Mouse (Mus musculus): ENCODE data around the gene Atxn7l2.

Gene Atxn7l2

GRCm38 (mm10) chr3:108180514-108180913, 30.2 kb downstream of the Atxn7l2 start:
- DNase-seq (ENCODE audit: low read depth, low spot score): no peak

DNA sequence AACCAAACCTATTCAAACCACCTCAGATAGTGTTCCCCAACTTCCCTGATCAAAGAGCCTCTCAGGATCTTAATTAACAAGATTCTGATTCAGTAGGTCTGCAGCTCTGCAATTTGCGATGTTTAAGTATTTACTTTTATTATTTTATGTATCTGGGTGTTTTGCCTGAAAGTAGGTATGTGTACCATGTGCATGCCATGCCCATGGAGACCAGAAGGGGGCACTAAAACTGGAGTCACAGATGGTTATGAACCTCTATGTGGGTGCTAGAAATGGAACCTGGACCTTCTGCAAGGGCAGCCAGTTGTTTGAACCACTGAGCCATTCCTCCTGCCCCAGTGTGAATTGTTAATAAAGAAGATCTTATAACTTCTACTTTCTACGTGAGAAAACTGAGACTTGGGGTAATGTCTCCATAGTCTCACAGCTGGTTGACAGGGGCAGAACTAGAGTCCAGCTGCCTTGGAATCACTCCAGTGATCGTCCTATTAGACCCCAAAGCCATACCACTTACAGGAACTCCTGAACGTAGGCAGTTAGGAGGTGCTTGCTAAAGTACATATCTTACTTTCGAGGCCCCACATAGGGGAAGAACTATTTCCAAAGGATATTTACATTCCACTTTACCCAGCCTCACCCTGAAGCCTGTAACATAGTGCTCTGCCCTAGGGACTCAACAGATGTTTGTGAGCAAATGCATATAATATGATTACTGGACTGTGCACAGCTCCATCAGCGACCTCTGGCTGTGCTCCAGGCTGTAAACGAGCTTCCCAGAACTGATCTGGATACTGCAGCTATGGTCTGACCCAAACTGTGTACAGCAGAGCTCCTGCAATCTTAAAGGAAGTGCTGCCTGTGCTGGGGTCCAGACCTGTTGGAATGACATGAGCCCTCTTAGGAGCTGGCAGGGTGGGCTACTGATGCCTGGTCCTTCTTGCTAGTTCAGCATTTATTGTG, 31.7 kb downstream of the Atxn7l2 start:
- no peak for DNase-seq (ENCODE audit: low read depth, low spot score)

DNA sequence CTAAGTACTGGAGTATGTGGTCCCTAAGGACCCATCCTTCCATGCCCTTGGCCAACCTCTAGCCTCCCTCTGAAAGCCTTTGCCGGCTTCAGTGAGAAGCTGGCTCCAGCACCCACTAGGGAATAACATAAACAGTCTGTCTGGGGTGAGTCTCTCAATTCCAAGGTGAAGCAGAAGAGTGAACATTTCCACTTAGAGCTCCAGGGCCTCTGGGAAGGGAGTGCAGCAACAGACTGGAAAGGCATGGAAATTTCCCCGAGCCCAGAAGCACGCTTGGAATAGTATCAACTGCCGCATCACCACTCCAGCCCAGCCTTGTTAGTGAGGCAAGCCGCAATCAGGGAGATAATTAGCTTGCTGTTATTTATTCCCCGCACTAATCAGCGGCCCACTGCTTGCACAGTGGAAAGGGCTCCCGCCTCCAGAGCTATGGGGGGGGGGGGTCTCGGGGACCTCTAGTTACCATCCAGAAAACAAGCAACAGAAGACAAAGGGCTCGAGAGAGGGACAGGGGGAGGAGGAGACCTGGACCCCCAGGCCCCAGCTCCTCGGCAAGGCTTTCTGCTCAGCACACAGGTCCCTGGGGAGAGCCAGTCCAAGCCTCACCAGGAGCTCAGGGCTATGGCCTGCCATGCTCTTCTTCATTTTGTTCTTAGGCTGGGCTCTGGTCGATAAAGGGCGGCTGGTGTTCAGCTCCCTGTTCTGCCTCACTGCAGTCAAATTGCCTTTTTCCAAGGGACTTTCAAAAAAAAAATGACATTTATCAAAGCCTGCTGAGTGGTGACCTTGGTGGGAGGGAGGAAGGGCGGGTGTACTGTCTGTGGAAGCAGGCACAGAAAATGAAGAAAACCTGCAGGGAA, 35.8 kb downstream of the Atxn7l2 start:
- no peak for DNase-seq (ENCODE audit: low read depth, low spot score)

DNA sequence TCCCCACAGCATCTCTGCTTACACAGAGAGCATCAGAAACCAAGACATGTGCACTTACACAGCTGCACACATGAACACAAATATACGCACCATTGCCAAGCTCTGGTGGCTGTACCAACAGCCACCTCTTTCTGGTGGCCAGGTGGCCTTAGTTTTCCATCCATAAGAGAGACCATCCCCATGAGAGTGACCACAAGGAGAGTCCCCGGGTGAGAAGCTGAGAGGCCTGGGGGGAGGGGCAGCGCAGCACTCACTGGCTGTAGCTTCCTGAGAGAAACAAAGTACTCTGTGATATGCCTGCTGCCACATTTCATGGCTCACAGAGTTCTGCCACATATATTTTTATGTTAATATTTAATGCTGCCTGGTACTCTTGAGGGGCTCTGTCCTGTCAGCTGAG, 41.5 kb downstream of the Atxn7l2 start:
- DNase-seq (ENCODE audit: low read depth, low spot score): no peak

GRCm38 (mm10) chr3:108167499-108167898, 43.2 kb downstream of the Atxn7l2 start:
- DNase-seq (ENCODE audit: low read depth, low spot score): no peak

DNA sequence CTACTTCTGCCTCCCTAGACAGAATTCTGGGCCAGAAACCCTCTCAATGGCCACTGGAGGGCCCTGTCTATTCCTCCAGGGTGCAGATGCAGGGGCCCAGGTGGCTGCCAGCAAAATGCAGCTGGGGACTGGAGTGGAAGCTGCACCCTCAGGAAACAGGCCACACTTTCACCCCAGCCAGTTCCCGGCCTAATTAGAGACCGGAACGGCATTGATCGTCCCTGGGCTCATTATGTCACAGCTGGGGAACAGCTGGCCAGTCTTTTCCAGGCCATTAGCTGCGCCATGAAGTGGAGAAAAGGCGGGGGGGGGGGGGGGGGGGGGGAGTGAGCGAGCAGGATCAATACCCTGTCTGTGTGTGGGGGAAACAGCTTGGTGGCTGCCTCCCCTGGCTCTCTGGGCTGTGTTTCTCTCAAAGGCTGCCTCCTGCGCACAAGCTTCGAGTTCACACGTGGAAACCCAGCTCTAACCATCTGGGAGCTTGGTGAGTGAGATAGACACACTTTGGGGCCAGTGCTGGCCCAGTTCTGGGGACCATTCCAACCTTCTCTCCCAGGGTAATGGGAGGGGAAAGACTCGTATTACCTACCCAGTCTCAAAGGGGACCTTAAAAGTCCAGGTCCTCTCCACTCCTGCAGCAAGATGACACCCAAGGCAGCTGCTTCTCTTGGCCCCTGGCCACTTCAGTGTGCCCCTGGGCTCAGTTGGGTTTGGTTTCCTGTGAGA, 44.1 kb downstream of the Atxn7l2 start:
- DNase-seq (ENCODE audit: low read depth, low spot score): peak; percentile 82

DNA sequence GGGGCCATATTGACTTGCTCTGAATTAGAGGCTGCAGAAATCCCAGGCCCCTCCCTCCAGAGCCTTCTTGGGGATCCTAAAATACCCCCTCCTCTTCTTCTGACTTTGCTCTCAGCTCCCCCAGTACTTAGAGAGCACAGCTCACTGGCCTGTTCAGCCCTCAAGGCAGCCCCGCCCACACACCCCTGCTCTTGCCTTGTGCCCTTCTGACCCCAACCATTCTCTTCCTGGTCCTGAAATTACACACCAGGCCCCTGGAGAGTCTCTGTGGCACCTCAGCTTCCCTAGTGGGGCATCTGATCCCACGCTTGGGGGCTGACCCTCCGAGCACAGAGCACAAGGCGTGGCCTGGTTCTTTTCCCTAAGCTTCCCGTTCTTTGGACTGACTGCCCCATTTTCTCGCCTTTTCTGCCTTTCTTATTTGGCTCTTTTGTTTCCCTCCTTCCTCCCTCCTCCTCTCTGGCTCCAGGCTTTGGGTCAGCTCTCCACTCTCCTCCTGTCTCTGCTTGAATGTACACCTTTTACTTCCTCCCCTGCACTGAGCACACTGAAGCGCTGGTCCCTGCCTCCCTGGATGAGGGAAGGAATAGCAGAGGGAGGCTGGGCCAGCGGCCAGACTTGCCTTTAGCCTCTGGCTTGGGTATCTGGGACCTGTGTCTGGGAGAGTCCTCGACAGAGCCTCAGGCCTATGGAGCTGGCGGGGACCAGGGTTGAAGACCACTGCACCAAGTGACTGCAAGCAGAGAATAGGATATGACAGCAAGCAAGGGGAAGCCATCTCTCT, 45.0 kb downstream of the Atxn7l2 start:
- no peak for DNase-seq (ENCODE audit: low read depth, low spot score)

DNA sequence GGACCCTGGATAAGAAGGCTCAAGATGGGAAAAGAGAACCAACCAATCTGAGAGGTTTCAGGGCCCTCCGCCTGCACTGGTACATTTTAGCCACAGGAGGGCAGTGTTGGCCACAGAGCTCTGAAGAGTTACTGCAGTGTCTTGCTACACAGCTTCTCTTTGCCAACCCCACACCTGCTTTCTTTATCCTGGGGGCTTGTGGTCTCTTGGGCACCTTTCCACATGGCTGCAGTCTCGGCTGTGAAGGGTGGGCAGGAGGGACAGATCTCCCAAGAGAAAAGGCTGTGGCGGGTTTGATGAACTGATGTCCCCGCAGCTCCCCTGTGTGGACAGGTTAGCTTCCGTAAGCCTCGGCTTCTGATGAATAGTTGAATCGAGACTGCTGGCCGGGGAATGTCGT, 45.9 kb downstream of the Atxn7l2 start:
- DNase-seq (ENCODE audit: low read depth, low spot score): peak; percentile 77

DNA sequence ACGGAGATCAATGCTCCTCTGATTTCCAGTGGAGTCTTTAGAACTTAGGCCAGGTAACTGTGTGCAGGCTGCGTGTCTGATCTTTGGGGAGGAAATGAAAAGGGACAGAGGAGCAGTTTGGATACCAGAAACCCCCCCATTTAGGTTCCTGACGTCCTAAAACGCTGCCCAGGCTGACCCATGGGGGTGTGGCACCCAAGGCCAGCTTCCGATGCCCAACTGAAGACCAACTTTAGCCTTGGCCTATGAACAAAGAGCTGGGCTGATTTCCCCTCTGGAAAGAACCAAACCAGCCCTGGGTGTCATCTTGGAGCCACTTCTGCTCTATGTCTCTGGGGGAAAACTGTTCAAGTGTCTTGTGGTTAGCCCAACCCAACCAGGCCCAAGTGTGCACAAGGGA, 46.6 kb downstream of the Atxn7l2 start:
- DNase-seq (ENCODE audit: low read depth, low spot score): no peak

DNA sequence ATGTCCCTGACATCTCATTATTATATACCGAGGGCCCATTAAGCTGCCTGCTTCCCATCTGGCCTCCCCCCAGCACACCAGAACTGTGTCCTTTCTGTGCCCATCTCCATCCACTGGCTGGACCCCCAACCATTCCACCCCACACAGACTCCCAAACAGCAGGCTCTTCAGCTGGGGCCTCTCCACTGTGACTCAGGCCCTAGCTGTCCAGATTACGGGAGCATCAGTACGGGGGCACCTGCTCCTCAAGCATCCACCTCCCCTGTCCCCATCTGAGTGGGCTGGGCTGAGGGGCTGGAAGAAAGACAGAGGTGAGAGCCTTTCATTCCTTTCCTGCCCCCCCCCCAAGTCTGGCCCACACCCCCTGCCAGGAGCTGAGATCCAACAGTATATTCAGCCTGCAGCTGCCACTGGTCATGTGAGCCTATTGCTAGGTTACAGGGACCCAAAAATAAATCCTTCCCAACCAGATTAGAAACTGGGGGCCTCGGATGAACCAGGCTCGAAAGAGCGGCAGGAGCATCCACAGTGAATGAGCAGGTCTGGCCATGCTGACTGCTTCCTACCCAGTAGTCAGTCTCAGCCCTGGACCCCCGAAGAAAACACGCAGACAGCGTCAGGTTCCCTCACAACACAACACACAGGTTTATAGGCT, 52.2 kb downstream of the Atxn7l2 start:
- DNase-seq (ENCODE audit: low read depth, low spot score): no peak

DNA sequence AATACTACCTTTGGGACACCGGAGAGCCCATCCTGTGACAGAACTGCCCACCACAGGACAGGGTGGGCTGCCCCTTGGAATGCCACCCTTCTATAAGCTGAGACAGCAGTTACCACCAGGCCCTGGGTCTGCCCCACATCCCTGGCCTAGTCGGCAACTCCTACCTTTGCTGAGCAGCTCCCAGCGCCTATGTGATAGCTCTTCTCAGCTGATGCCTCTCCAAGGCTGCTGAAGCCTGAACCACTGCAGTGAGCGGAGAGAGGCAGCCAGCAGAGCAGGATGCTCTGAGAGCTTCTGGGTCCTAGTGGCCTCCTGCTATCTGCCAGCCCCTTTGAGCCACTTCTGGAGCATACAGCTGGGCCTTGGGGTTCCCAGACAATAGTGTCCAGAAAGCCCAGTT, 56.1 kb downstream of the Atxn7l2 start, which contains the start of gene Gpr61:
TSS of gene Gpr61 (minus strand) at position 227 of the 400 bp plus-strand sequence.
- DNase-seq (ENCODE audit: low read depth, low spot score): no peak

GRCm38 (mm10) chr3:108152290-108152689, 58.4 kb downstream of the Atxn7l2 start:
- DNase-seq (ENCODE audit: low read depth, low spot score): no peak

All from A20 (cell line).